Mouse (Mus musculus) right cerebral cortex, adult 18-20 months (tissue): Measurements from ENCODE around the gene Tnrc6c.

ENCODE experiments used
- DNase-seq: peaks from one replicate; pipeline ENCODE4 v3.0.0; 2022; ENCODE audit warnings: mixed read lengths

Tnrc6c gene

GRCm38 (mm10) chr11:117797511-117798159 is 143.5 kb downstream of the Tnrc6c start, which contains the start of gene 6030468B19Rik:
TSS of gene 6030468B19Rik (plus strand) at chr11:117797660.
- DNase-seq, result no peak

GRCm38 (mm10) chr11:117798160-117798541 is 144.1 kb downstream of the Tnrc6c start:
- no peak for DNase-seq

- no peak for DNase-seq
Measured at GRCm38 (mm10) chr11:117799174-117799573, 145.1 kb downstream of the Tnrc6c start.

GRCm38 (mm10) chr11:117800038-117800437 is 145.9 kb downstream of the Tnrc6c start:
- no peak for DNase-seq

- no peak for DNase-seq
Measured at GRCm38 (mm10) chr11:117801650-117802049, 147.6 kb downstream of the Tnrc6c start.

- DNase-seq, result no peak
Measured at GRCm38 (mm10) chr11:117803166-117803688, 149.1 kb downstream of the Tnrc6c start.

GRCm38 (mm10) chr11:117806781-117807180 is 152.7 kb downstream of the Tnrc6c start:
- DNase-seq, result no peak

GRCm38 (mm10) chr11:117809407-117810311 is 155.6 kb downstream of the Tnrc6c start, which contains the start of the genes Gm20708 and Syngr2:
TSS of gene Gm20708 (plus strand) at chr11:117809668.
TSS of gene Syngr2 (plus strand) at chr11:117809668.
- DNase-seq, result no peak

GRCm38 (mm10) chr11:117810401-117811046 is 156.4 kb downstream of the Tnrc6c start:
- peak; percentile 68 for DNase-seq
